Mouse (Mus musculus) layer of hippocampus, postnatal 36 days (tissue): Measurements from ENCODE around the gene Furin. TPM values are rescaled to one million over a fixed set of nuclear protein-coding genes. Genes with fewer than 3 reads are reported as not detected.
A peak's percentile ranks its signal among the peaks of the same experiment; 100 is the strongest.
"Not testable (repeated sequence)": the region's sequence is repeated elsewhere in the genome, so short reads cannot be mapped to it uniquely, and the experiment has no call there.

Experiments
- DNase-seq, 2 experiments: peaks; one replicate each; pipeline ENCODE4 v3.0.0; 2022
- total RNA-seq, 2 experiments: library from RNA; stranded (reverse); gene quantifications; 2 replicates each; pipeline ENCODE4 v1.2.3; 2021

Furin gene
- total RNA-seq, 2 experiments from 2014 or later: 39.7 to 45.4 TPM

DNA sequence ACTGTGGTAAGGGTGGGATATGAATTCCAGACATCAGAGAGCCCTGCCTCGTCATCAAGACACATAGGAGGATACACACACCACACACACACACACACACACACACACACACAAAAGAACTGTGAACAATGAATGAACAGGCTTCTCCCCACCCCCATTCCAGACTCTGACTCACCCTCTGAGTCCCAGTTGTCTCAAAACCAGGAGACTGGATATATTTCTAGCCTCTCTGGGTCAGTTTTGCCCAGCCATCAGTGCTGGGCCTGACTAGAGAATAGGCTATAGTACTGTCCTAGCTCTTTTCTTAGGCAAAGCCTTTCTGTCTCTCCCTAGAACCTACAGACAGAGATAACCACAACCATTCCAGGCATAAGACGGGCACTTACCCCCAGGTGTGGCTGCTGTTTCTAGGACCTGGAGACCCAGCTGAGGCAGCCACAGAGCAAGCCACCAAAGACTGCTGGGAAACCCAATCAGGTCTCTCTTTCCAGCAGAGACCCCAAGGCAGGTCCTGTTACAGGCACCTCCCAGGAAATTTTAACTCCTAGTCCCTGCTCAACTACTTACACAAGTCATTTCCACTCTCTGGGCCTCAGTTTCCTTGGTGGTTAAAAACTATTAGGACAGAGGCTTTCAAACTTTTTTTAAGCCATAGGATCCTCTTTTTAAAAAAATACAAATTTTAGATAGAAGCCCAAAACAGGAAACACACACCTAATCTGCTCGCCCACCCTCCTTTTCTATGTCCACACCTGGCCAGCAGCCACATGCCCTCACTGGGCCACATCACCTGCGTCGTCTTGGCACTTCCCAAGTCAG, 4.0 kb downstream of the Furin start:
- DNase-seq: no peak

- DNase-seq: no peak
Measured at GRCm38 (mm10) chr7:80400571-80400970, 4.7 kb downstream of the Furin start.

GRCm38 (mm10) chr7:80400099-80400498, 5.1 kb downstream of the Furin start:
- peak in 1 of 2 experiments; percentile 26 for DNase-seq

DNA sequence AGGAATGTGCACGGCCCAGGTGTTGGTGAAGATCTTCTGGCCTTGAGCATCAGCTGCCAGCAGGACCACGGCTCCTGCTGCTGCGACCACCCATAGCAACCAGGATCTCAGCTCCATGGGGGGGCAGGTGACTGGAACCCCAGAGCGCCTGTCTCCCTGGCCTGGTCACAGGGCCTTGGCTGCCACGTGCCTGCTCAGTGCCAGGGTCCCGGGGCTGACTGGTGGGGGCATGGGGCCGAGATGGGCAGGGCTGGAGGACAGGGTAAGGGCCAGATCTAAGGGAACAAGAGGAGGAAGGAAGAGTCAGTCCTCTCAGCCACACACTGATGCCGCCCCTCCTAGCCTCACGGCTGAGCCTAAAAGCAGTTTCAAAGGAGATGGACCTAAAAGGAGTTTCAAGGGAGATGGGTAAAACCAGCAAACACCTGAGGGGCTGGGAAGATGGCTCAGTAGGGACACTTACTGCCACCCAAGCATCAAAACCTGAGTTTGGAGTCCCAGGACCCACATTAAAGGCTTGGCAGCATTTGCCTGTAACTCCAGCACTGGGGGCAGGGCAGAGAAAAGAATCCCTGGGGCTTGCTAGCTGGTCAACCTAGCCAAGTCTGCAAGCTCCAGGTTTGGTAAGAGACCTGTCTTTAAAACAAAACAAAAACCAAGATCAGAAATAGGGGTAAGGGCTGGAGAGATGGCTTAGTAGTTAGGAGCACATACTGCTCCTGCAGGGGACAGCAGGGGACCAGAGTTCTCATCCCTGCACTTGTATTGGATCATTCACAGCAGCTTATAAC, 6.4 kb downstream of the Furin start:
- no peak for DNase-seq

DNA sequence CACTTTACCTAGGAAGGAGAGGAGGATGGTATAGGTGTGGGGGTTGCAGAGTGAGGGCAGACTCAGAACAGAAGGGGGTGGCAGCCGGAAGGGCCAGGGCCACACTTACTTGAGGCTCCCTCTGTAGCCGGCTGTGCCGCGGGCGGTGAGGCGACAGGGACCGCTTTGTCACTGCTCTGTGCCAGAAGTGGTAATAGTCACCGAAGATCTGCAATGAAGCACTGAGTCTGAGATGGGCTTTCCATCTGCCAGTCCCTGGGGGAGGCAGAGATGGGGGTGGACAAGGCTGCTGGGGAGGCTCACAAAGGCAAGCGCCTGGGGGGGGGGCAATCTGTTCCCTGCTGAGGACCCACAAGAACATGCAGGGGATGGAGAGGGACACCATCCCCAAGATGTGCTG, 7.2 kb downstream of the Furin start:
- peak in 1 of 2 experiments; percentile 38 for DNase-seq

GRCm38 (mm10) chr7:80396427-80396826, 8.8 kb downstream of the Furin start:
- DNase-seq: not testable (repeated sequence)

- DNase-seq: no peak
Measured at GRCm38 (mm10) chr7:80394600-80394999, 10.6 kb downstream of the Furin start.

GRCm38 (mm10) chr7:80392119-80392518, 13.1 kb downstream of the Furin start:
- no peak for DNase-seq

DNA sequence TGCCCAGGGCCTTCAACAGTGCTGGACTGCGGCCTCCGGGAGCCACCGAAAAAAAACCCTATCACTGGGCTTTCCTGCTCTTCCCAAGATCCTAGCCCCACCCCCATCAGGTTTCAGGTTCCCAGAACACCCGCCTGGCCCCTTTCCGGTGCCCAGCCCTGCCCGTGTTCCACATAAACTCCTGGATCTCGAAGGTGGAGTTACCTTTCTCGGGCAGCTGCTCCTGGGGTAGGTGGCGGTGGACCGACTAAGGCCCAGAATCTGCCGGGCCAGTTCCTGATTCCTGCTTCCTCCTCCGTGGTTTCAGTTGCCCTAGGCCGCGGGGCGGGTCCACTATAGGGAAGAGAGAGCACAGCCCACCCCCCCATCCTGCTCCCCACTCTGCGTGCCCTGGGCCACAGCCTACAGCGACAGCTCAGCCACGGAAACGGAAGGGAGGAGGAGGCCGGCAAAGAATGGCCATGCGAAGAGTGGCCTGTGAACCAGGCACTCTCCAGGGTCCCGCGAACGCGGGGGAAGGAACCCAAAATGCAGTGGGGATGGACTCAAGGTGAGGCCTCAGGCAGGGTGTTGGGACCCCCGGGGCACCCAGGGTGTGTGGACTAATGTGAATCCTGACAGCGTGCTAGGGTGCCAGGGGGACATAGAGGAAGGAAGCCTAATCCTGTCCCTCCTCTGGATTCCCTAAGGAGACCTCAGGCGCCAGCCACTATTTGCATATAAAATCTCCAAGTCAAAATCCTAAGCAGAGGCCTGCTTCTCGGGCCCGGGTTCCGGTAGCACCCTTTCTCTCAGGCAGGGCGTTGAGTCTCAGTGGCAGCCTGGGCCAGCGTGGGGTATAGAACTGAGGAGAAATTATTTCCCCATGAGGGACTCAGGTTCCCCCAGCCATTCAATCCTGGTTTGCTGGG, 17.3 kb downstream of the Furin start, which contains the start of gene Fes:
TSS of gene Fes (minus strand) at position 314 of the 911 bp plus-strand sequence.
- no peak for DNase-seq

DNA sequence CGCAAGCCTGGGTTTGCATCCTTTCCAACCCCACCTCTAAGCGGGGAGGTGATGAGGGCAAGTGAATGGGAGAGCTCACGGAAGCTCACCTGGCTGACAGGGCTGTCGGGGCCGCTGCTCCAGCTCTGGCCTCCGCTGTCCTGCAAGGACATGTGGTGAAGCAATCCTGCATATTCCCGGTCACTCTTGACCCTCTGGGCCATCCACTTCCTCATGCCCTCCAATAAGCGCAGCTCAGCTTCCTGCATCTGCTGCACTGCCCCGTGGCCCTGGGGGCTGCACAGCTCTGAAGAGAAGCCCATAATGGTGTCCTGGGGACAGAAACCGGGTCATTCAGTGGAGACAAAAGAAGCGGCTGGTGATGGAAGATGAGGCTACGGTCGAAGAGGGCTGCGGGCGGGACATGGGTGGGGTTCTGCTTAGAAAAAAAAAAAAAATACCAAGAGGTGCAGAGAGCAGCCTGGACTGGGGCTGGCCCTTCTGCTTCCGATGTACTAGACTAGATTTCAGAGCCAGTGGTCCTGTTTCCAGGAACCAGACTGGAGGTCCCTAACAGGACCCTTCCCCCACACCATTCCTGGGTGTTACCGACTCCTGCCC, 18.1 kb downstream of the Furin start:
- no peak for DNase-seq

- peak; percentile 84 to 85 for DNase-seq
Measured at GRCm38 (mm10) chr7:80386235-80386930, 18.9 kb downstream of the Furin start.

- no peak for DNase-seq
Measured at GRCm38 (mm10) chr7:80382919-80383318, 22.3 kb downstream of the Furin start.

- DNase-seq: no peak
Measured at GRCm38 (mm10) chr7:80379531-80379930, 25.7 kb downstream of the Furin start.

- no peak for DNase-seq
Measured at GRCm38 (mm10) chr7:80377471-80377870, 27.8 kb downstream of the Furin start.

GRCm38 (mm10) chr7:80376192-80376591, 29.0 kb downstream of the Furin start:
- no peak for DNase-seq

- no peak for DNase-seq
Measured at GRCm38 (mm10) chr7:80375376-80376039, 29.7 kb downstream of the Furin start.

DNA sequence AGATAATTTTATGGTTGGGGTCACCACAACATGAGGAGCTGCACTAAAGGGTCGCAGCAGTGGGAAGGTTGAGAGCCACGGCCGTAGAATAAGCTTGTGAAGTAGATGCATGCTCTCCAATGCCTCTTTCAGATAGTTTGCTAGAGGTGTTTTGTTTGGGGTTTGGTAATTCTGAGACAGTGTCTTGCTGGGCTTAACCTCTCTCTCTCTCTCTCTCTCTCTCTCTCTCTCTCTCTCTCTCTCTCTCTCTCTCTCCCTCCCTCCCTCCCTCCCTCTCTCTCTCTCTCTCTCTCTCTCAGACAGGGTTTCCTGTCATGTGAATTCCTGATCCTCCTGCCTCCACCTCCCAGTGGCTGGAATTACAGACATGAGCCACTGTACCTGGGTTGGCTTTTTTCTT, 30.5 kb downstream of the Furin start:
- no peak for DNase-seq

GRCm38 (mm10) chr7:80374280-80374679, 31.0 kb downstream of the Furin start:
- DNase-seq: no peak

- DNase-seq: no peak
Measured at GRCm38 (mm10) chr7:80373850-80374249, 31.4 kb downstream of the Furin start.

- no peak for DNase-seq
Measured at GRCm38 (mm10) chr7:80373352-80373751, 31.9 kb downstream of the Furin start.

DNA sequence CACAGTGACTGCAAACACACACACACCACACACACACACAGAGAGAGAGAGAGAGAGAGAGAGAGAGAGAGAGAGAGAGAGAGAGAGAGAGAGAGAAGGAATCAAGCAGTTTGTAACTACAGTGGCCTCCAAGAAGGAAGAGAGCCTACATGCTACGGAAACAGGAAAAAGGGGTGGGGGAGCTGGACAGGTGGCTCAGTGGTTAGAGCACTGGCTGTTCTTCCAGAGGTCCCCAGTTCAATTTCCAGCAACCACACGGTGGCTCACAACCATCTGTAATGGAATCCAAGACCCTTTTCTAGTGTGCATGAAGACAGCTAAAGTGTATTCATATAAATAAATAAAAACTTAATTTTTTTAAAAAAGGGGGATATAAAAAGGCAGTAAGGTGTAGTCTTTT, 32.6 kb downstream of the Furin start:
- no peak for DNase-seq
